Mouse (Mus musculus) layer of hippocampus, postnatal 25 days (tissue): ENCODE data around the gene Tmem126b. TPM values are rescaled to one million over a fixed set of nuclear protein-coding genes. Genes with fewer than 3 reads are reported as not detected.
A peak's percentile ranks its signal among the peaks of the same experiment; 100 is the strongest.

Experiments
- DNase-seq, 2 experiments: peaks; one replicate each; pipeline ENCODE4 v3.0.0; 2022; ENCODE audit warnings: mixed read lengths in 2 of 2, low spot score in 1 of 2; ENCODE audit errors: extremely low spot score in 1 of 2
- total RNA-seq, 2 experiments: library from RNA; stranded (reverse); gene quantifications; 2 replicates each; pipeline ENCODE4 v1.2.3; 2021

The Tmem126b gene
- 10 to 100 TPM; 23.9 to 24.8 TPM for total RNA-seq

GRCm38 (mm10) chr7:90475793-90476312 lies at the start of gene Tmem126b:
TSS of gene Tmem126b (minus strand) at chr7:90476001.
- DNase-seq = peak; percentile 92 to 94

GRCm38 (mm10) chr7:90512293-90512692 lies 36.5 kb upstream of the Tmem126b start:
- DNase-seq = no peak

- no peak for DNase-seq
Measured at GRCm38 (mm10) chr7:90508124-90508523, 32.3 kb upstream of the Tmem126b start.

- no peak for DNase-seq
Measured at GRCm38 (mm10) chr7:90482607-90483006, 6.8 kb upstream of the Tmem126b start.

- DNase-seq = peak in 1 of 2 experiments; percentile 20
Measured at GRCm38 (mm10) chr7:90476313-90477245, 778 bp upstream of the Tmem126b start, which contains the start of gene Dlg2. TSS of gene Dlg2 (plus strand) at chr7:90476672.

- no peak for DNase-seq
Measured at GRCm38 (mm10) chr7:90473511-90473910, 2.3 kb downstream of the Tmem126b start.

GRCm38 (mm10) chr7:90461441-90461840 lies 14.4 kb downstream of the Tmem126b start:
- DNase-seq = no peak

GRCm38 (mm10) chr7:90460930-90461329 lies 14.9 kb downstream of the Tmem126b start:
- DNase-seq = no peak

- no peak for DNase-seq
Measured at GRCm38 (mm10) chr7:90460330-90460729, 15.5 kb downstream of the Tmem126b start.

- DNase-seq = no peak
Measured at GRCm38 (mm10) chr7:90457517-90457916, 18.3 kb downstream of the Tmem126b start.

GRCm38 (mm10) chr7:90456845-90457468 lies 18.8 kb downstream of the Tmem126b start, which contains the start of gene Tmem126a:
TSS of gene Tmem126a (minus strand) at chr7:90457229.
- peak; percentile 62 to 70 for DNase-seq

GRCm38 (mm10) chr7:90456149-90456844 lies 19.5 kb downstream of the Tmem126b start:
- DNase-seq = no peak

- no peak for DNase-seq
Measured at GRCm38 (mm10) chr7:90444206-90444605, 31.6 kb downstream of the Tmem126b start.

GRCm38 (mm10) chr7:90443101-90444091 lies 32.4 kb downstream of the Tmem126b start:
- DNase-seq = peak; percentile 53 to 65

- peak; percentile 82 to 87 for DNase-seq
Measured at GRCm38 (mm10) chr7:90442518-90443080, 33.2 kb downstream of the Tmem126b start, which contains the start of gene Crebzf. TSS of gene Crebzf (plus strand) at chr7:90442729.

- no peak for DNase-seq
Measured at GRCm38 (mm10) chr7:90442070-90442469, 33.7 kb downstream of the Tmem126b start.

GRCm38 (mm10) chr7:90440044-90440443 lies 35.8 kb downstream of the Tmem126b start:
- no peak for DNase-seq

- DNase-seq = no peak
Measured at GRCm38 (mm10) chr7:90432221-90432620, 43.6 kb downstream of the Tmem126b start.

GRCm38 (mm10) chr7:90427006-90427405 lies 48.8 kb downstream of the Tmem126b start:
- no peak for DNase-seq
